Mouse (Mus musculus): Measurements from ENCODE around the gene Cd247. TPM values are rescaled to one million over a fixed set of nuclear protein-coding genes. Genes with fewer than 3 reads are reported as not detected.
A peak's percentile ranks its signal among the peaks of the same experiment; 100 is the strongest.

Gene Cd247
- total and polyA plus RNA-seq, 2 experiments from 2014 or later = 0.83 TPM; not detected in 1

- ATAC-seq (ENCODE audit: low FRiP score) = no peak
Observed at GRCm38 (mm10) chr1:165768894-165769512, 19.5 kb upstream of the Cd247 start.

GRCm38 (mm10) chr1:165770181-165770759 lies 18.2 kb upstream of the Cd247 start:
- 88% methylated on average over 10 of the region's 10 CpGs for WGBS
- no peak for ATAC-seq (ENCODE audit: low FRiP score)

More at GRCm38 (mm10) chr1:165768894-165769512, 19.5 kb upstream of the Cd247 start:
- Histone ChIP-seq H3K36me3 (ENCODE audit: insufficient read depth, low read length) (no peaks in the 10 kb centered on the region), H3K4me1 (ENCODE audit: insufficient read depth, low read length) (peaks cover 5% of the 10 kb centered on the region; the same call in 1 of the 2 replicates), H3K27ac (ENCODE audit: low read depth, low read length) (no peak overlapping the region), H3K9me3 (ENCODE audit: low read length) (no peaks in the 10 kb centered on the region), H3K9ac (replicated peaks; ENCODE audit: low read length, poor library complexity, severe bottlenecking) (no peak overlapping the region), H3K4me2 (ENCODE audit: low read depth, low read length, poor library complexity, severe bottlenecking) (no peak overlapping the region), H3K4me3 (ENCODE audit: low read depth, low read length) (no peak overlapping the region), H3K27me3 (ENCODE audit: insufficient read depth, low read length) (no peaks in the 10 kb centered on the region)
- no peak for DNase-seq (ENCODE audit: low spot score)
- 84% methylated on average over 9 of the region's 9 CpGs for WGBS
- TF ChIP-seq CTCF (IDR thresholded peaks at IDR 0.05) = no peak

GRCm38 (mm10) chr1:165771491-165771897 lies 17.0 kb upstream of the Cd247 start:
- peak; percentile 89 for TF ChIP-seq CTCF (IDR thresholded peaks at IDR 0.05)
- ATAC-seq (ENCODE audit: low FRiP score) (peak; percentile 46; the same call in 1 of the 2 replicates), DNase-seq (ENCODE audit: low spot score) (peak; percentile 68)
- H3K9me3 ChIP-seq (ENCODE audit: low read length) = no peaks in the 10 kb centered on the region
- H3K36me3 ChIP-seq (ENCODE audit: insufficient read depth, low read length) = no peaks in the 10 kb centered on the region
- no peaks in the 10 kb centered on the region for H3K27me3 ChIP-seq (ENCODE audit: insufficient read depth, low read length)
- no peak overlapping the region for H3K27ac ChIP-seq (ENCODE audit: low read depth, low read length)
- H3K4me2 ChIP-seq (ENCODE audit: low read depth, low read length, poor library complexity, severe bottlenecking) = no peak overlapping the region
- WGBS = 2% methylated on average over 12 of the region's 12 CpGs
- H3K9ac ChIP-seq (replicated peaks; ENCODE audit: low read length, poor library complexity, severe bottlenecking) = no peak overlapping the region
- no peak overlapping the region for H3K4me3 ChIP-seq (ENCODE audit: low read depth, low read length)
- H3K4me1 ChIP-seq (ENCODE audit: insufficient read depth, low read length) = no peaks in the 10 kb centered on the region

More at GRCm38 (mm10) chr1:165770181-165770759, 18.2 kb upstream of the Cd247 start:
- no peak for TF ChIP-seq CTCF (IDR thresholded peaks at IDR 0.05)
- Histone ChIP-seq H3K4me3 (ENCODE audit: low read depth, low read length) (no peak overlapping the region), H3K9me3 (ENCODE audit: low read length) (no peaks in the 10 kb centered on the region), H3K4me1 (ENCODE audit: insufficient read depth, low read length) (no peaks in the 10 kb centered on the region), H3K36me3 (ENCODE audit: insufficient read depth, low read length) (no peaks in the 10 kb centered on the region), H3K4me2 (ENCODE audit: low read depth, low read length, poor library complexity, severe bottlenecking) (no peak overlapping the region), H3K27ac (ENCODE audit: low read depth, low read length) (no peak overlapping the region), H3K27me3 (ENCODE audit: insufficient read depth, low read length) (no peaks in the 10 kb centered on the region), H3K9ac (replicated peaks; ENCODE audit: low read length, poor library complexity, severe bottlenecking) (no peak overlapping the region)
- DNase-seq (ENCODE audit: low spot score) = no peak

GRCm38 (mm10) chr1:165771998-165772397 lies 16.5 kb upstream of the Cd247 start:
- ATAC-seq (ENCODE audit: low FRiP score) = no peak
- WGBS = 48% methylated on average over 9 of the region's 9 CpGs

GRCm38 (mm10) chr1:165775518-165776294 lies 12.8 kb upstream of the Cd247 start:
- no peak overlapping the region for H3K4me3 ChIP-seq (ENCODE audit: low read depth, low read length)
- no peaks in the 10 kb centered on the region for H3K4me1 ChIP-seq (ENCODE audit: insufficient read depth, low read length)
- ATAC-seq (ENCODE audit: low FRiP score) (no peak), DNase-seq (ENCODE audit: low spot score) (peak; percentile 88)
- no peak overlapping the region for H3K9ac ChIP-seq (replicated peaks; ENCODE audit: low read length, poor library complexity, severe bottlenecking)
- H3K36me3 ChIP-seq (ENCODE audit: insufficient read depth, low read length) = no peaks in the 10 kb centered on the region
- no peak overlapping the region for H3K27ac ChIP-seq (ENCODE audit: low read depth, low read length)
- no peaks in the 10 kb centered on the region; the same call in 1 of the 2 replicates for H3K27me3 ChIP-seq (ENCODE audit: insufficient read depth, low read length)
- H3K4me2 ChIP-seq (ENCODE audit: low read depth, low read length, poor library complexity, severe bottlenecking) = no peak overlapping the region
- WGBS = 43% methylated on average over 19 of the region's 19 CpGs
- TF ChIP-seq CTCF (IDR thresholded peaks at IDR 0.05) = peak; percentile 88
- no peaks in the 10 kb centered on the region for H3K9me3 ChIP-seq (ENCODE audit: low read length)

More at GRCm38 (mm10) chr1:165771998-165772397, 16.5 kb upstream of the Cd247 start:
- Histone ChIP-seq H3K4me3 (ENCODE audit: low read depth, low read length) (no peak overlapping the region), H3K4me2 (ENCODE audit: low read depth, low read length, poor library complexity, severe bottlenecking) (no peak overlapping the region), H3K4me1 (ENCODE audit: insufficient read depth, low read length) (no peaks in the 10 kb centered on the region), H3K9me3 (ENCODE audit: low read length) (no peaks in the 10 kb centered on the region), H3K27me3 (ENCODE audit: insufficient read depth, low read length) (no peaks in the 10 kb centered on the region; the same call in 1 of the 2 replicates), H3K36me3 (ENCODE audit: insufficient read depth, low read length) (no peaks in the 10 kb centered on the region), H3K9ac (replicated peaks; ENCODE audit: low read length, poor library complexity, severe bottlenecking) (no peak overlapping the region), H3K27ac (ENCODE audit: low read depth, low read length) (no peak overlapping the region)
- no peak for TF ChIP-seq CTCF (IDR thresholded peaks at IDR 0.05)
- DNase-seq (ENCODE audit: low spot score) = no peak

All from midbrain, postnatal 0 days (tissue).